Mouse (Mus musculus) common myeloid progenitor, adult 5-6 weeks (primary cell): Measurements from ENCODE around the gene Cracr2b. TPM values are rescaled to one million over a fixed set of nuclear protein-coding genes. Genes with fewer than 3 reads are reported as not detected.

Experiments used
- ATAC-seq: replicated peaks from 2 replicates; pipeline ENCODE4 v1.8.0; 2016; ENCODE audit warnings: low read depth, mild to moderate bottlenecking, moderate TSS enrichment, inconsistent platforms; ENCODE audit not compliant: poor library complexity, severe bottlenecking
- total RNA-seq: library from RNA; stranded (forward); fragments of 200-1000, 187-1606 nt; gene quantifications from 2 replicates; pipeline ENCODE4 v1.2.3, GENCODE M21; 2017

Cracr2b gene
- total RNA-seq, 1 experiment from 2014 or later = not detected

GRCm38 (mm10) chr7:141447110-141447991 is 13.5 kb upstream of the Cracr2b start, which contains the start of gene Rplp2:
Rplp2 (plus strand) TSS chr7:141447370.
- peak; percentile 82 for ATAC-seq

DNA sequence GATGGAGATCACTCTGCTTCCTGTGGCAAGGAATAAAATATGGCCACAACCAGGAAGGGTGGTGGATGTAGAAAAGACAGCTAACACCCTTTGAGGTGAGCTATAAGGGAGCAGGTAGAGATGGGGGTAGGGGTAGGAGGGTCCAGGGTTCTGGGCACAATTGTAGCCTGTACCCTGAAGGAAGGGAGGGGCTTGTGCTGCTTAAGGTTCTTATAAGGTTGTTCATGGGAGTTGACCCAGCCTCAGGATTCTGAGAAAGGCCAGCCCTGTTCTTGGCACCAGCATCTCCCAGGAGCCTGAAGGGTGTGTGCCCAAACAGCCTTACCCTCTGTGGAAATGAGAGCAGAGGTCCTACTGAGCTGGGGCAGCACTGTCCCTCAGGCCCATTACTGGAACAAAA is 9.0 kb upstream of the Cracr2b start:
- no peak for ATAC-seq

DNA sequence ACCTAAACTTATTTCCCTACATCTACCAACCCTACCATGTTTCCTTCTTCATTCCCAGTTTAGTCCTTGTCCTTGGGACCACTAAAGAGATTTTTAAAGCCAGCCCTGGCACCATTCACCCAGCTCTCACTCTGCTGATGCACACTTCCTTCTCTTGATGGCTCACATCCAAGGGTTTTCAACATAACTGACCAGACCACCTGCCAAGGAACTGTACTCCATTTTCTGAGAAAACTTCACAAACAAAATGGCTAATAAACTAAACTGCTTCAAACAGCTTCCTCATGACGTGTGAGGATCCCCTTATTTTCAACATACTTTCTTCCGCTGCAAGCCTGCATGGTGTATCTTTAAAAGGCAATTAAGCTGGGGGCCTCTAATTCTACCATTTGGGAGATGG is 7.3 kb upstream of the Cracr2b start:
- ATAC-seq = no peak

DNA sequence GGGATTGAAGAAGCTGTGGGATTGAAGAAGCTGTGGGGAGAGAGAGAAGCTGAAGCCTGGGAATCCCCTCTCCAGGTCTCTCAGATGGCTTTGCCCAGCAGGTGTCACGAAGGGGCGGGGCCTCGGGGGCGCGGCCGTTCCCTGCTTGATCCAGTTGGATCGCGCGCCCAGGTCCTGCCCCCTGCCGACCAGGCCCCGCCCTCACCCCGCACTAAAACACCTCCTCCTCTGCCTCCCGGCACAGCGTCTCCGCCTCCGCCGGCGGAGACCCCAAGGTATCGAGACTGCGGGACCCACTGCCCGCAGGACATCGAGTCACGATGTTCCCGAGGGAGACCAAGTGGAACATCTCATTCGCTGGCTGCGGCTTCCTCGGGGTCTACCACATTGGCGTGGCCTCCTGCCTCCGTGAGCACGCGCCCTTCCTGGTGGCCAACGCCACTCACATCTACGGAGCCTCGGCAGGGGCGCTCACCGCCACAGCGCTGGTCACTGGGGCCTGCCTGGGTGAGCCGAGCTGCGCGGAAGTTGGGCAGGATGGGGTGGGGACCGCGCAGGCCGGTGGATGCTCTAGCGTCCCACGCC is 5.8 kb upstream of the Cracr2b start, which contains the start of gene Pnpla2:
Gene Pnpla2, plus strand, starts transcription at position 232 of the 585 bp plus-strand sequence.
- ATAC-seq = peak; percentile 80

DNA sequence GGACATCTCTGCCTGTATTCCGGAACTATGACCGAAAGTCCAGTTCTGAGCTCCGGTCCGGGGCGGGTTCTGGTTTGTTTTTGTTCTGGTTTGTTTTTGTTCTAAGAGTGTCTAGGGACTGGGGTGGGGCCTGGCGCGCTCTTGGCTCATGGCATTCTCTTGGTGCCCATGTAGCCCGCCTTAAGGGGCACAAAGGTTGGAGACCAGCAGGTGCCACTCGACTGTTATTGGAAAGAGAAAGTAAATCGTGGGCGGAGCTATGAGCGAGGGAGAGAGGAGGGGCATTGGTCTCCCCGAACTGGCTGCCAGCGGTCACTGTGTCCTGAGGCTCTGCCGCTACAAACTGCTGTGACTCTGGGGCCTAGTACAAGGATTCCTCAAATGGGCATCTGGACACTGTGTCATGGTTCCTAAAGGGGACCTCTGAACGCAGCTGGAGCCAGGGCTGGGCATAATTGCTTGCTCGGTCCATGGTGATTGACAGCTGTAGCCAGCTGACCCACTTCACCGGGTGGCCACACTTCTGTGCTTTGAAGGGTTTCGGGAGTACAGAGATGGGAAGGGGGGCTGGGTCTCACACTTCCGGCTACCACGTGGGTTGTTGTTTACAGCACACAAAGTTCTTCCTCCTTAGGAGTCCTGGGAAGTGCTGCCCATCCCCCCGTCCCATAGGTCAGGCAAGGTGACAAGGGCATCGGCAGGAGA is 5.1 kb upstream of the Cracr2b start:
- peak; percentile 51 for ATAC-seq

DNA sequence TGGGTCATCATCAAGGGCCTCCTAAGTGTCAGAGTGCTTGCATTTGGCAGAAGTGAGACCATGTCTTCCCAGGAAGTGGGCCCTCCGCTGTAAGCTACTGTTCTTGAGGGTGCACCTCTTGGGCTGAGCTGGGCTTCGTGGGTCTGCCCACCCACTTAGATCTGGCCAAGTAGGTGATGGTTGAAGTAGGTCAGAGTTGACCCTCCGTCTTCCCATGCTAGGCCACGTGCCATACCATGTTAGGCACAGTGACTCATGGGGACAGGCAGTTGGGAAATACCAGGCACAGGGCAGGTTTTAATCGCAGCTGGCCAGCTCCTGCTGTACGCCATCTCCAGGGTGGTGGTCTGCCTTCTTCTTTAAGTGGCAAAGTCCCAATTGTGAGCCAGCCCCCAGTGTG is 4.2 kb upstream of the Cracr2b start:
- no peak for ATAC-seq

GRCm38 (mm10) chr7:141457236-141457635 is 3.7 kb upstream of the Cracr2b start:
- no peak for ATAC-seq

GRCm38 (mm10) chr7:141457986-141458660 is 2.8 kb upstream of the Cracr2b start:
- ATAC-seq = no peak

DNA sequence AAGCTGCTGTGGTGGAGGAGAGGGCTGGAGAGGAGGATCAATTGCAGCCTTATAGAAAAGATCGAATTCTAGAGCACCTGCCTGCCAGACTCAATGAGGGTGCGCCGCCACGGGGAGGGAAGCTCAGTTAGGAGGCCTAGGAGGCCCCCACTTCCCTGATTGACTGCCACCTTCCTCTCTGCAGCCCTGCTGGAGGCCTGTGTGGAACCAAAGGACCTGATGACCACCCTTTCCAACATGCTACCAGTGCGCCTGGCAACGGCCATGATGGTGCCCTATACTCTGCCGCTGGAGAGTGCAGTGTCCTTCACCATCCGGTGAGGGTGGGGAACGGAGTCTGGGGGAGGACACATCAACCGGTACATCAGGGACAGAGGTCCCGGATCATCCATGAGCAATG is 2.2 kb upstream of the Cracr2b start:
- ATAC-seq = no peak

DNA sequence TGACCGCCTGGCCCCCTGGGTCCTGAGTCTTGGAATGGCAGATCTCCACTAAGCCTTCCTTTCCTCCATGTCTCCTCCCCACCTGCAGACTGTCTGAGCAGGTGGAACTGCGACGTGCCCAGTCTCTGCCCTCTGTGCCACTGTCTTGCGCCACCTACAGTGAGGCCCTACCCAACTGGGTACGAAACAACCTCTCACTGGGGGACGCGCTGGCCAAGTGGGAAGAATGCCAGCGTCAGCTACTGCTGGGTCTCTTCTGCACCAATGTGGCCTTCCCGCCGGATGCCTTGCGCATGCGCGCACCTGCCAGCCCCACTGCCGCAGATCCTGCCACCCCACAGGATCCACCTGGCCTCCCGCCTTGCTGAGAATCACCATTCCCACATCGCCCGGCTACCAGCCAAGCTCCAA is 1.6 kb upstream of the Cracr2b start:
- no peak for ATAC-seq

- ATAC-seq = no peak
These were observed 898 bp upstream of the Cracr2b start for GRCm38 (mm10) chr7:141460001-141460390.

DNA sequence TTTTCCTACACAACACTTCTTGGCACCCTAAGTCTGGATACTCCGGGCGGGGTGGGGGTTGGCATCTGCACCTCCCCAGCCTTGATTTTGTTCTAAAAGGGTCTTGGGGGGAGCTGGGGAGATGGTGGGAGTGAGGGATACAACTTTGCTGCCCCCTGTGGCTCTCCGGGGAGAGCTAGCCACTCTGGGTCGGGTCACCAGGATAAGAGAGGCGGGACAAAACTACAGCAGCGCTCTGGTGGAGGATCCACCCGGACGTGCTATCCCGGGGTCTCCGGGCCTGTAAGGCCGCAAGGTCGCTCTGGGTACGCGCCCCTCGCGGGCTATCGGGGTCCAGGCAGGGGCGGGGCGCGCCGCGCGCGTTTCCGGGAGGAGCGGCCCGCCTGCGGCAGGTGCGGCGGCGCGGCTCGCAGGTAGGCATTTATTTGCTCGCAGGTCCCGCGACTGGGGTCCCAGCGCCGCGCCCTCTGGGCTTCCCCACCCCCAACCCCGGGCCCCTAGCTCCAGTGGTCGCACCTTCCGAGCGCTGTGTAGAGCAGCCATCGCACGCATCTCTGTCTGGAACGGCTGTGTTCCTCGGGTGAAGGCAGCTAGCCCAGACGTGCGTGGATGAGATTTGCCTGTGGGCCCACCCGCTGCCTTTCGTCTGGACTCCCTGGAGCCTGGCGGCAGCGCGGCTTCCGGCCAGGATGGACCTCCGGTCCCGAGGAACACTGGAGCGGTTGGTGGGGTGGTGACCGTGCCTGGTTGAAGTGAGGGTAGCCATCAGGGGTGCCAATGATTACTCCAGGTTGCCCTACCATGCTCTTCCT is 833 bp downstream of the Cracr2b start:
- ATAC-seq = peak; percentile 12; the same call in 1 of the 2 replicates

DNA sequence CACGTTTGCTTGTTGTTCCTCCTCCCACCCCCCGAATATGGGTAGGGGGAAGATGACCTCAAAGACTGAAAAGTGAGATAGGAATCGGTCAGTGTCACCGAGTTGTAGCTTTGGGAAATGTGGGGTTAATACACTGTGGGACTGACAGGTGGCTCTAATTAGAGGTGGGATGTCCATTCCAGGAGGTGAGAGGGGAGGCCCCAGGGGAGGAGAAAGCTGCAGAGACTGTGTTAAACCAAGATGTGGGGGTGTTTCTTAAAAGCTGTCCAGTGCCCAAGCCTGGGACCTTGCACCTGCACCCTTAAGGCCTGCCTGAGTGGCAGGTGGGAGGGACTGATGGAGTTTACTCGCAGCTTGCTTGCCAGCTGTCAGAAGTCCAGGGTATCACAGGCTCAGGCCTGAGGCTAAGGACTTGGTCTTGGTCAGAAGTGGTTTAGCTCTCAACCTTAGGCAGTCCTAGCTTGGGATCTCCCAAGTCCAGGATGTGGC is 1.5 kb downstream of the Cracr2b start:
- ATAC-seq = no peak

DNA sequence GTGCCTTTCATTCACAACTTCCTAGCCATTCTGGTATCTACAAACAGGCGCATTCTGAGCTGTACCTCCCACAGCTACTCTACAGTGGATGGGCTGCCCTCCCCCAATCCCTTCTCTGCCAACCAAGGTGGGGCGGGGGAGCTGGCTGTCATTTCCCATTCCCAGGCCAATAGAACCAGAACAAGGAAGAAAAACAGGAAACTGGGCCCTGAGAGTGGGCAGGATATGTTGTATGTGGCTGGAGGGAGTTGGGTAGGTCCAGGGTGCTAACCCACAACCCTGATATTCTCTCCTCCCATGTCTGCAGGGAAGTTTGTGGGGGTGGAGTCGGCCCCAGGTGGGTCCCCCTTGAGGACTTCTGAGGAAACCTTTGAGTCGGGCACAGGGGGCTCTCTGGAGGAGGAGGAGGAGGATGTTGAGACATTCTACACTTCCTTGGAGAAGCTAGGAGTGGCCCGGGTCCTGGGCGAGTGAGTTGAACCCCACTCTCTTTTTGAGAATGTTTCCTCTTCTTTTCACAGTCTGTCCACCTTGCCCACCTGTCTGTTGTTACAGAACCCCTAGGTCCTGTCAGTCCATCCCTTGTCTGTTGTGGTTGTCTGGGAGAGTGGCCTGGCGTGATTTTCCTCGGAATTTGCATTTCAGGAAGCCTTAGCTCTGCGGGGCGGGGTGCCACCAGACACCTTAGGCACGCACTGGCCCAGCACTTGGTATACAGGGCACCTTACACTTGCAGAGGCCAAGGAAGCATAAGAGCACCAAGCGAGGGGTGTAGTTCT is 3.1 kb downstream of the Cracr2b start:
- ATAC-seq = no peak

DNA sequence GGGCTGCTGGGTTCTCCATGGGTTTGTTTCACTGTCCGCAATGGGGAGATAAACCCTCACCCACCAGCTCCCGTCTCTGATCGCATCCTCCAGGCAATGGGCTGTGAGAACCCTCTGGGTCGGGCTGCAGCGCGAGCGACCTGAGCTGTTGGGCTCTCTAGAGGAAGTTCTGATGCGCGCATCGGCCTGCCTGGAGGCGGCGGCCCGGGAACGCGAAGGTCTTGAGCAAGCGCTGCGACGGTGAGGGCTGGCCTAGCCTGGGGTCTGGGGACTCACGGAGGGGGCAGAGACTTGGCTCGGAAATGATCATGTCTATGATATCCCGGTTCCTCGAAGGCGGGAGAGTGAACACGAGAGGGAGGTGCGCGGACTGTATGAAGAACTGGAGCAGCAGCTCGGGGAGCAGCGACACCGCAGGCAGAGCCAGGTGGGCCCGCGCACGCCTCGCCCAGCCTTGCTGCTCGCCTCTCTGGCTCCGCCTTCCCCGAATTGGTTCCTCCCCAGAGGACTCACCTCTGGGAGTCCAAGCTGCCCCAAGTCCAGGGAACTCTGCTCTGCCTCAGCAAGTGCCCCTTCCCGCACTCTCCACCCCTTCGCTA is 3.8 kb downstream of the Cracr2b start:
- ATAC-seq = no peak

DNA sequence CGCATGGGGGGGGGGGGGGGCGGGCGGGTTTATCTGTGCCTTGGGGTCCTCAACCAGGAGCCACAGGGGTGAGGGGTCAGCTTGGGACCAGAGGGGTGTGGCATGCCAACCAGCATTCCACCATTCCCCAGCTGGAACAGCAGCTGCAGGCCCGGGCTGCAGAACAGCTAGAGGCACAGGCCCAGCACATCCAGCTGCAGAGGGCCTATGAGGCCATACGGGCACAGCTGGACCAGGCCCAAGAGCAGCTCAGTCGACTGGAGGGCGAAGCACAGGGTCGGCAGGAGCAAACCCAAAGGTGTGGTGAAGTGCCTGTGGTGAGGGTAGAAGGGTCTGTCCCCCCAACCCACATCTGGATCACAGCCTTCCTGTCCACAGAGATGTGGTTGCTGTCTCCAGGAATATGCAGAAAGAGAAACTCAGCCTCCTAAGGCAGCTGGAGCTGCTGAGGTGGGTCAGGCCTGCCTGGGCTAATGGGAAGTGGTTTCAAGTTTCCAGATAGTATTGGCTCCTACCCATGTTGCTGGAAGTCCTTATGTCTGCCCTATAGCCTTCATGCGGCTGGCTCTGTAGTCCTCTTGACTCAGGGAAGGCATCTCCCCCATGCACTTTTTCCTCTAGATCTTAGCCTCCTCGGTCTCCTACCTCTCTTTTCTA is 4.6 kb downstream of the Cracr2b start:
- ATAC-seq = no peak

DNA sequence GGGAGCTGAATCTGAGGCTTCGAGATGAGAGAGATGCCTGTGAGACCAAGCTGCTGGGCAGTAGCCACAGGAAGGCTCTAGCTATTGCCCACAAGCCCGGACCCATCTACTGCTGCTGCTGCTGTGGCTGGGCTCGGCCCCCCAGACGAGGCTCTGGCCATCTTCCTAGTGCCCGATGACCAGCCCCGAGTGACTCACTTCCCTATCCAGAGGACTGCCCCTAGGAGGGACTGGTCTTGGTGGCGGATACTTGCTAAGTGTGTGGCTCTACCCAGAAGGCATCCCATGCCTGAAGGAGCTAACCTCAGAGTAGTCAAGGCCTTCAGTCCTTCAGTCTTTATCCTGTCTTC is 5.1 kb downstream of the Cracr2b start:
- ATAC-seq = no peak

- no peak for ATAC-seq
These were observed 5.8 kb downstream of the Cracr2b start for GRCm38 (mm10) chr7:141466607-141467148.
